Mouse (Mus musculus): ENCODE measurements at regions not wholly inside any gene's neighbourhood (a gene's known extent, or its start where the extent isn't known, plus 50 kb on each side); places are given as distances from the start of the nearest gene placed in this dataset.
"Not testable (repeated sequence)": the region's sequence is repeated elsewhere in the genome, so short reads cannot be mapped to it uniquely, and the experiment has no call there.

GRCm38 (mm10) chr4:71470580-71470979 is 287.2 kb downstream of the Gm11232 start:
- no peak for ATAC-seq (replicated peaks; ENCODE audit: low FRiP score)
- Histone ChIP-seq H3K4me2 (no peak overlapping the region), H3K4me3 (ENCODE audit: low read depth, low read length) (no peak overlapping the region), H3K27me3 (replicated peaks; ENCODE audit: control insufficient read depth, insufficient read depth, low read length) (no peaks in the 10 kb centered on the region), H3K27ac (ENCODE audit: low read depth, low read length) (no peak overlapping the region), H3K9me3 (ENCODE audit: control insufficient read depth, low read length) (no peaks in the 10 kb centered on the region), H3K9ac (ENCODE audit: low read depth, low read length) (no peak overlapping the region), H3K36me3 (ENCODE audit: control insufficient read depth, insufficient read depth, low read length) (no peaks in the 10 kb centered on the region), H3K4me1 (replicated peaks; ENCODE audit: control insufficient read depth, insufficient read depth, low read length) (no peaks in the 10 kb centered on the region)
- no peak for DNase-seq (ENCODE audit: low spot score)

- Histone ChIP-seq H3K36me3 (ENCODE audit: control insufficient read depth, insufficient read depth, low read length) (no peaks in the 10 kb centered on the region), H3K4me3 (ENCODE audit: low read depth, low read length) (no peak overlapping the region), H3K27me3 (replicated peaks; ENCODE audit: control insufficient read depth, insufficient read depth, low read length) (no peaks in the 10 kb centered on the region), H3K9ac (ENCODE audit: low read depth, low read length) (no peak overlapping the region), H3K4me2 (no peak overlapping the region), H3K9me3 (ENCODE audit: control insufficient read depth, low read length) (no peaks in the 10 kb centered on the region), H3K27ac (ENCODE audit: low read depth, low read length) (no peak overlapping the region), H3K4me1 (replicated peaks; ENCODE audit: control insufficient read depth, insufficient read depth, low read length) (no peaks in the 10 kb centered on the region)
- 52% methylated on average over 3 of the region's 3 CpGs for WGBS
- no peak for DNase-seq (ENCODE audit: low spot score)
- ATAC-seq (replicated peaks; ENCODE audit: low FRiP score): no peak
These were observed 303.0 kb downstream of the Gm11232 start for GRCm38 (mm10) chr4:71454811-71455210.

- H3K9me3 ChIP-seq (ENCODE audit: control insufficient read depth, low read length): no peaks in the 10 kb centered on the region
- no peak overlapping the region for H3K27ac ChIP-seq (ENCODE audit: low read depth, low read length)
- H3K4me2 ChIP-seq: no peak overlapping the region
- no peaks in the 10 kb centered on the region for H3K36me3 ChIP-seq (ENCODE audit: control insufficient read depth, insufficient read depth, low read length)
- WGBS: 79% methylated on average over 3 of the region's 3 CpGs
- H3K4me1 ChIP-seq (replicated peaks; ENCODE audit: control insufficient read depth, insufficient read depth, low read length): no peaks in the 10 kb centered on the region
- DNase-seq (ENCODE audit: low spot score): no peak
- ATAC-seq (replicated peaks; ENCODE audit: low FRiP score): no peak
- no peaks in the 10 kb centered on the region for H3K27me3 ChIP-seq (replicated peaks; ENCODE audit: control insufficient read depth, insufficient read depth, low read length)
- no peak overlapping the region for H3K4me3 ChIP-seq (ENCODE audit: low read depth, low read length)
- no peak overlapping the region for H3K9ac ChIP-seq (ENCODE audit: low read depth, low read length)
These were observed 304.3 kb downstream of the Gm11232 start for GRCm38 (mm10) chr4:71453499-71453898.

GRCm38 (mm10) chr4:71446461-71446860 is 311.3 kb downstream of the Gm11232 start:
- no peaks in the 10 kb centered on the region for H3K4me1 ChIP-seq (replicated peaks; ENCODE audit: control insufficient read depth, insufficient read depth, low read length)
- H3K9ac ChIP-seq (ENCODE audit: low read depth, low read length): no peak overlapping the region
- ATAC-seq (replicated peaks; ENCODE audit: low FRiP score) (no peak), DNase-seq (ENCODE audit: low spot score) (no peak)
- H3K4me2 ChIP-seq: no peak overlapping the region
- H3K27ac ChIP-seq (ENCODE audit: low read depth, low read length): no peak overlapping the region
- no peak overlapping the region for H3K4me3 ChIP-seq (ENCODE audit: low read depth, low read length)
- no peaks in the 10 kb centered on the region for H3K27me3 ChIP-seq (replicated peaks; ENCODE audit: control insufficient read depth, insufficient read depth, low read length)
- H3K36me3 ChIP-seq (ENCODE audit: control insufficient read depth, insufficient read depth, low read length): no peaks in the 10 kb centered on the region
- 85% methylated on average over 2 of the region's 2 CpGs for WGBS
- H3K9me3 ChIP-seq (ENCODE audit: control insufficient read depth, low read length): no peaks in the 10 kb centered on the region

- Histone ChIP-seq H3K27ac (ENCODE audit: low read depth, low read length) (no peak overlapping the region), H3K4me1 (replicated peaks; ENCODE audit: control insufficient read depth, insufficient read depth, low read length) (no peaks in the 10 kb centered on the region), H3K9ac (ENCODE audit: low read depth, low read length) (no peak overlapping the region), H3K36me3 (ENCODE audit: control insufficient read depth, insufficient read depth, low read length) (no peaks in the 10 kb centered on the region), H3K9me3 (ENCODE audit: control insufficient read depth, low read length) (no peaks in the 10 kb centered on the region), H3K4me2 (no peak overlapping the region), H3K27me3 (replicated peaks; ENCODE audit: control insufficient read depth, insufficient read depth, low read length) (no peaks in the 10 kb centered on the region), H3K4me3 (ENCODE audit: low read depth, low read length) (no peak overlapping the region)
- 74% methylated on average over 3 of the region's 3 CpGs for WGBS
- DNase-seq (ENCODE audit: low spot score) (no peak), ATAC-seq (replicated peaks; ENCODE audit: low FRiP score) (no peak)
These were observed 326.4 kb downstream of the Gm11232 start for GRCm38 (mm10) chr4:71431245-71431929.

- DNase-seq (ENCODE audit: low spot score); H3K4me3 ChIP-seq (ENCODE audit: low read depth, low read length); H3K9me3 ChIP-seq (ENCODE audit: control insufficient read depth, low read length); H3K4me2 ChIP-seq; H3K9ac ChIP-seq (ENCODE audit: low read depth, low read length); H3K36me3 ChIP-seq (ENCODE audit: control insufficient read depth, insufficient read depth, low read length); H3K27me3 ChIP-seq (replicated peaks; ENCODE audit: control insufficient read depth, insufficient read depth, low read length); ATAC-seq (replicated peaks; ENCODE audit: low FRiP score); H3K27ac ChIP-seq (ENCODE audit: low read depth, low read length); H3K4me1 ChIP-seq (replicated peaks; ENCODE audit: control insufficient read depth, insufficient read depth, low read length): not testable (repeated sequence)
- 89% methylated on average over 7 of the region's 7 CpGs for WGBS
These were observed 335.6 kb downstream of the Gm11232 start for GRCm38 (mm10) chr4:71422121-71422520.

- H3K27me3 ChIP-seq (replicated peaks; ENCODE audit: control insufficient read depth, insufficient read depth, low read length): no peaks in the 10 kb centered on the region
- H3K4me2 ChIP-seq: no peak overlapping the region
- no peaks in the 10 kb centered on the region for H3K9me3 ChIP-seq (ENCODE audit: control insufficient read depth, low read length)
- DNase-seq (ENCODE audit: low spot score) (no peak), ATAC-seq (replicated peaks; ENCODE audit: low FRiP score) (no peak)
- H3K4me1 ChIP-seq (replicated peaks; ENCODE audit: control insufficient read depth, insufficient read depth, low read length): no peaks in the 10 kb centered on the region
- H3K9ac ChIP-seq (ENCODE audit: low read depth, low read length): no peak overlapping the region
- no peak overlapping the region for H3K27ac ChIP-seq (ENCODE audit: low read depth, low read length)
- no peak overlapping the region for H3K4me3 ChIP-seq (ENCODE audit: low read depth, low read length)
- no peaks in the 10 kb centered on the region for H3K36me3 ChIP-seq (ENCODE audit: control insufficient read depth, insufficient read depth, low read length)
These were observed 347.9 kb downstream of the Gm11232 start for GRCm38 (mm10) chr4:71409867-71410266.

- H3K9ac ChIP-seq (ENCODE audit: low read depth, low read length): no peak overlapping the region
- WGBS: 76% methylated on average over 1 of the region's 1 CpGs
These were observed 367.3 kb downstream of the Gm11232 start for GRCm38 (mm10) chr4:71390444-71390843.

GRCm38 (mm10) chr4:71369276-71369675 is 388.5 kb downstream of the Gm11232 start:
- Histone ChIP-seq H3K27me3 (replicated peaks; ENCODE audit: control insufficient read depth, insufficient read depth, low read length) (no peaks in the 10 kb centered on the region), H3K27ac (ENCODE audit: low read depth, low read length) (no peak overlapping the region), H3K9ac (ENCODE audit: low read depth, low read length) (no peak overlapping the region), H3K36me3 (ENCODE audit: control insufficient read depth, insufficient read depth, low read length) (no peaks in the 10 kb centered on the region), H3K4me3 (ENCODE audit: low read depth, low read length) (no peak overlapping the region), H3K9me3 (ENCODE audit: control insufficient read depth, low read length) (no peaks in the 10 kb centered on the region), H3K4me1 (replicated peaks; ENCODE audit: control insufficient read depth, insufficient read depth, low read length) (no peaks in the 10 kb centered on the region), H3K4me2 (no peak overlapping the region)
- ATAC-seq (replicated peaks; ENCODE audit: low FRiP score): no peak
- DNase-seq (ENCODE audit: low spot score): no peak
- 87% methylated on average over 5 of the region's 5 CpGs for WGBS

More at GRCm38 (mm10) chr4:71390444-71390843, 367.3 kb downstream of the Gm11232 start:
- ATAC-seq (replicated peaks; ENCODE audit: low FRiP score) (no peak), DNase-seq (ENCODE audit: low spot score) (no peak)
- no peak overlapping the region for H3K27ac ChIP-seq (ENCODE audit: low read depth, low read length)
- no peaks in the 10 kb centered on the region for H3K9me3 ChIP-seq (ENCODE audit: control insufficient read depth, low read length)
- H3K27me3 ChIP-seq (replicated peaks; ENCODE audit: control insufficient read depth, insufficient read depth, low read length): no peaks in the 10 kb centered on the region
- H3K4me2 ChIP-seq: no peak overlapping the region
- H3K4me1 ChIP-seq (replicated peaks; ENCODE audit: control insufficient read depth, insufficient read depth, low read length): no peaks in the 10 kb centered on the region
- no peak overlapping the region for H3K4me3 ChIP-seq (ENCODE audit: low read depth, low read length)
- no peaks in the 10 kb centered on the region for H3K36me3 ChIP-seq (ENCODE audit: control insufficient read depth, insufficient read depth, low read length)

All from liver, embryonic 11.5 days (tissue).